Mouse (Mus musculus) liver, adult 10 weeks (tissue): ENCODE data around the gene Gclm. TPM values are rescaled to one million over a fixed set of nuclear protein-coding genes. Genes with fewer than 3 reads are reported as not detected.

ENCODE experiments used
- polyA plus RNA-seq: library from polyadenylated mRNA; stranded (reverse); fragments of 350-450 nt; fragmentation: Illumina TruSeq; extraction: RNeasy Lipid Tissue Mini Kit (QIAGEN cat#74804); gene quantifications from one replicate; pipeline ENCODE4 v1.2.3, GENCODE M21; 2014; ENCODE audit warnings: low read depth, low replicate concordance

The Gclm gene
- 363 TPM for polyA plus RNA-seq

GRCm38 (mm10) chr3:122245215-122245877 lies at the start of gene Gclm:
Gene Gclm, plus strand, starts transcription at chr3:122245557.

DNA sequence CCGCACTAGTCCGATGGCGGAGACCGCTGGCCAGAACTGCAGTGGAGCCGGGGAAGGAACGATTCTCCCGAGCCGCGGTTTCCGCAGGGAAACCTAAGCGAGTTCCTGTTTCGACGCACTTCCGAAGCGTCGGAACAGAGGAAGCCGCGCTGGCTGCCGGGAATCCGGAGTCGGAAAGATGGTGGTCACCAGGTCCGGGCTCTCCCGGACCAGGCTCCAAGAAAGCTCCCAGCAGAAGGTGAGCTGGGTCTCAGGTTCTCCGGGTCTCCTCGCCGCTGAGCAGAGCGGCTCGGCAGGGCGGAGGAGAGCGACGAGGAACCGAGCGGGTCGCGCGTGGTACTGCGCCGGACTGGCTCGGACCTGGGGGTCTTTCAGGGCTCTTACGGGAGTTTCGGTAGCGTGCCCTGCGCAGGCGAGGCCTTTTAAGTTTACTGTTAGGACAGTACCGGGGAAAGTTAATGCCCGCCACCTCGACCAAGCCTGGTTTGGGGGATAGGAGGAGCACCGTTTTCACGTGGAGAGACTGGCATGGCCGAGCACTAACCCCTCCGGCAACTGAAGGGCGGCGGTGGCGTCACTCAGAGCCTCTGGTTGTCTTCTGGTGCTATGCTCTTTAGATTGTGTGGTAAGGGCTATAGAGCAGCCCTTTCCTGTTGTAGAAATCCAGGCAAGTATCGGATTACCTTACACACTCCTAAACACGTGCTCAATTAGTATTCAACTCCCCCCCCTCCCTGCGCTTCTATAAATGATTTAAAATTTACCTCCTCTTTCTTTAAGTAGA lies 29.1 kb downstream of the Gclm start, which contains the start of gene Dnttip2:
Gene Dnttip2 (plus strand): TSS at position 148 of the 784 bp plus-strand sequence.

DNA sequence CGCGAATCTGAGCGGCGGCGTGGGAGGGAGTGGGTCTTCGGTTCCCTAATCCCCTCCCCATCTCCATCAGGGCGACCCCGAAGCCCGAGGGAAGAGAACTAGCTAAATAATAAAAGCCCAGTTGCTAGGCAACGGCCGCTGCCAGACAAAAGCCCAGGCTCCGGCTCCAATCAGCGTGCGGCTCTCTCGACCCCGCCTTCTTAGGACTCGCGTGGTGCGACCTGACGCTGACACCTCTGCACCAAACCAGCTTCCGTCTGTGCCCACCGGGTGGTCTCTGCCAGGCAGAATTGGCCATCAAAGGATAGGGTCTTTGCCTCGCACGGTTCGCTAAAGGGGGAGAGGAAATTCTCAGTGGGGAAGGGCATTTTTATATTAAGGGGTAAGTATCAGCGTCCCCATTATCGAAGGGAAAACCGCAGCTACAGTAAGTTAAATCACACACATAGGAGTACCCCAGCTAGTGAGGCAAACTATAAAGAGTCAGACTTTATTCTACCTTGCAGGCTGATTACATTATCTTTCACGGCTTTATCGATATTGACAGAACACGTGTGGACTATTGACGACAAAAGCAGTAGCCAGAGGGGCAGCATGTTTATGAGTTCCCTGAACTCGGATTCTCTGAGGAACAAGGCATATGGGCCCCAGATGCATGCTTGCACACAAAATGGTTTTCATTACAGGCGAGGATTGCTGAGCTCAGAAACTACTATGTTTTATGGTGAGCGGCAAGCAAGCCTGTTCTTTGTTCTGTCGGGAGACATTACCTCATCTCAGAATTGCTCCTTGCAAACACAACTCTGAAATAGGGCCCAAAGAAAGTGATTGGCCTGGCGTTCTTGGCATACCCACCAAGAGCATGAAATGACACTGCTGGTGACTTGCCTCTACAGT lies 48.8 kb downstream of the Gclm start, which contains the start of gene Bcar3:
Gene Bcar3 (plus strand): TSS at position 183 of the 897 bp plus-strand sequence.

Other genes with a start within 250 kb of the Gclm start
- gene Abca4, start 201.1 kb upstream of the Gclm start, polyA plus RNA-seq, result not detected
- gene Dnttip2, start 28.8 kb downstream of the Gclm start, polyA plus RNA-seq, result 53.2 TPM
- 16.3 TPM for gene Bcar3, start 48.6 kb downstream of the Gclm start, polyA plus RNA-seq